Mouse (Mus musculus): ENCODE results near the gene Cmss1.

DNA sequence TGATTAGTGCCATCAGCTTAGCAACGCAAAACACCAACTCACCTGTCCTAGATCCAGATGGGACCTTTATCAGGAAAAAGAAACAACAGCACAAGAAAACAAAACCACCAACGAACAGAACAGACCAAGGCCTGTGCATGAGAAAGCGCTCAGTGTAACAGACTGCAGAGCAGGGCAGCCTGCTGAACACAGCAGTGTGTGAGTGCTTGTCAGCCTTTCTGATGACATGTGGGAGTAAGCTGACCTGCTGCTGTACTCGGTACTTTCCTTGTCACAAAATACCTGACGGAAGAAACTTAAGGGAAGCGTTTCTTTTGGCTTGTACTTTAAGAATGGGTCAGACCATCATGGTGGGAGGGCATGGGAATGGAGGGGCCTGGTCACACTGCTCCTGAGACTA is 250.2 kb downstream of the Cmss1 start:
- TF ChIP-seq POLR2A (IDR thresholded peaks at IDR 0.05; ENCODE audit: borderline replicate concordance, control insufficient read depth, low read depth, low read length) (no peak), CTCF (IDR thresholded peaks at IDR 0.05; ENCODE audit: control insufficient read depth, insufficient read depth, low read length) (no peak)

Data from bone marrow, adult 2 months (tissue).